Mouse (Mus musculus) myocyte (in vitro differentiated cells): ENCODE results near the gene Clec18a. TPM values are rescaled to one million over a fixed set of nuclear protein-coding genes. Genes with fewer than 3 reads are reported as not detected.
"Not testable (repeated sequence)": the region's sequence is repeated elsewhere in the genome, so short reads cannot be mapped to it uniquely, and the experiment has no call there.

Source experiments
- H3K27me3 ChIP-seq: one replicate; pipeline ENCODE4 v1.6.1; 2011; ENCODE audit not compliant: control insufficient read depth, insufficient read depth, insufficient read length
- H3K36me3 ChIP-seq: one replicate; pipeline ENCODE4 v1.6.1; 2011; ENCODE audit not compliant: control insufficient read depth, insufficient read depth
- H3K4me2 ChIP-seq: one replicate; pipeline ENCODE4 v1.6.1; 2011; ENCODE audit warnings: low read depth, control low read depth
- H3K4me3 ChIP-seq: one replicate; pipeline ENCODE4 v1.5.1; 2011; ENCODE audit warnings: mild to moderate bottlenecking, control low read depth, moderate library complexity
- H3K79me2 ChIP-seq: one replicate; pipeline ENCODE4 v1.6.1; 2011; ENCODE audit not compliant: control insufficient read depth, insufficient read depth
- H3ac ChIP-seq: one replicate; pipeline ENCODE4 v1.6.1; 2011; ENCODE audit not compliant: control insufficient read depth, insufficient read length
- CEBPB ChIP-seq: IDR thresholded peaks from 2 replicates; pipeline ENCODE4 v1.6.1; 2011; ENCODE audit warnings: mild to moderate bottlenecking, moderate library complexity; ENCODE audit not compliant: poor library complexity, insufficient read depth, severe bottlenecking
- E2F4 ChIP-seq: IDR thresholded peaks from one replicate; pipeline ENCODE4 v1.6.1; 2011; ENCODE audit warnings: mild to moderate bottlenecking, control low read depth, moderate library complexity; ENCODE audit not compliant: insufficient read depth
- MAX ChIP-seq: IDR thresholded peaks from one replicate; pipeline ENCODE4 v1.6.1; 2011; ENCODE audit warnings: low read depth, mild to moderate bottlenecking, control low read depth
- MYOD1 ChIP-seq, 3 experiments: IDR thresholded peaks; one replicate each; pipeline ENCODE4 v1.6.1; 2011; ENCODE audit warnings: control low read depth in 2 of 3, low read depth in 2 of 3, mild to moderate bottlenecking in 2 of 3, moderate library complexity in 1 of 3; ENCODE audit not compliant: insufficient read length in 2 of 3, control insufficient read depth in 1 of 3
- MYOG ChIP-seq, 3 experiments: IDR thresholded peaks; one replicate each; pipeline ENCODE4 v1.6.1; 2011; ENCODE audit warnings: control low read depth in 2 of 3, low read depth in 2 of 3, mild to moderate bottlenecking in 2 of 3; ENCODE audit not compliant: insufficient read length in 2 of 3, control insufficient read depth in 1 of 3, insufficient read depth in 1 of 3
- POLR2A ChIP-seq: IDR thresholded peaks from one replicate; pipeline ENCODE4 v1.6.1; 2011; ENCODE audit warnings: low read depth, mild to moderate bottlenecking, control low read depth, moderate library complexity; ENCODE audit not compliant: insufficient read length
- POLR2AphosphoS2 ChIP-seq: IDR thresholded peaks from one replicate; pipeline ENCODE4 v1.6.1; 2011; ENCODE audit warnings: low read depth, control low read depth; ENCODE audit not compliant: insufficient read length
- REST ChIP-seq: IDR thresholded peaks from one replicate; pipeline ENCODE4 v1.6.1; 2011; ENCODE audit warnings: mild to moderate bottlenecking, control low read depth, moderate library complexity; ENCODE audit not compliant: insufficient read depth, insufficient read length
- SRF ChIP-seq: IDR thresholded peaks from one replicate; pipeline ENCODE4 v1.6.1; 2011; ENCODE audit warnings: low read depth; ENCODE audit not compliant: control insufficient read depth, insufficient read length
- TCF12 ChIP-seq: IDR thresholded peaks from one replicate; pipeline ENCODE4 v1.6.1; 2011; ENCODE audit warnings: mild to moderate bottlenecking, control low read depth; ENCODE audit not compliant: poor library complexity, insufficient read depth, severe bottlenecking
- TCF3 ChIP-seq: IDR thresholded peaks from one replicate; pipeline ENCODE4 v1.6.1; 2011; ENCODE audit warnings: low read depth, control low read depth; ENCODE audit not compliant: insufficient read length
- USF1 ChIP-seq: IDR thresholded peaks from one replicate; pipeline ENCODE4 v1.6.1; 2011; ENCODE audit warnings: low read depth, mild to moderate bottlenecking, control low read depth, moderate library complexity
- polyA plus RNA-seq: library from polyadenylated mRNA; unstranded; fragments of >200 nt; fragmentation: generic; extraction: Trizol; gene quantifications from one replicate; pipeline ENCODE4 v1.2.1, GENCODE M21; 2012; ENCODE audit warnings: missing spikeins

Clec18a gene
- polyA plus RNA-seq, 1 experiment = 1.2 TPM

DNA sequence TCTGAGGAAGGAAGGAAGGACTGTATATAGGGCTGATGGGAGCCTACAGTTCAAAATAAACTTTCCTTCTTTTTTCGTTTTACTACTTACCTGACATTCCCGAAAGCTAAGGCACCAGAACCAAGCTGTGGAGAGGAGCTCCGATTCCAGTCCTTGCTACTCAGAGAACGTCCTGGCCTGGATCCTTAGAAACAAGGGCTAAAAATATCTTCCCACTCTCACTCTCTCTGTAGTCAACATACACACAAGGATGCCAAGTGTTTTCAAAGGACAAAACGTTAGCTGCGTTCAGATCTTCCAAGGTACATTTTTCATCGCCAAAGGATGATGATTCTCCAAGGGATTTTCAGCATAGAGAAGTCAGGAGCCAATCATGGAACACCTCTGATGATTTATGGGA, 520 bp downstream of the Clec18a start:
- Histone ChIP-seq H3K4me2 (no peak overlapping the region), H3K79me2 (peaks cover 7% of the 10 kb centered on the region), H3K4me3 (no peak overlapping the region), H3ac (no peak overlapping the region), H3K27me3 (no peaks in the 10 kb centered on the region), H3K36me3 (no peaks in the 10 kb centered on the region)
- TF ChIP-seq E2F4 (no peak), MAX (no peak), POLR2A (no peak), POLR2AphosphoS2 (no peak), SRF (no peak), CEBPB (no peak)

DNA sequence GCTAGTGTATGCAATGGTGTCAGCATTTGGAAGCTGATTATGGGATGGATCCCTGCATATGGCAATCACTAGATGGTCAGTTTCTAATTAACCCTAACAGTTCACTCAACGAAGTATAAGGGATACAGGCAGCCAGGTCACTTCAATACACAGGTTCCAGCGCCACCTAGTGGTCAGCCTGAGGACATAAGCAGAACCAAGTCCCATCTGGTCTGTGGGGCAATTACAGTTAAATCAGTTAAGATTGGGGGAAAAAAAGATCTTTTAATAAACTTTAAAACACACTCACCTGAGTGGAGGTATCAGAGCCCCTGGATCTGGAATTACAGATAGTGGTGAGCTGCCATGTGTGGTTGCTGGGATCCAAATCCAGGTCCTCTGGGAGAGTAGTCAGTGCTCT, 2.1 kb downstream of the Clec18a start:
- no peak overlapping the region for H3K4me2 ChIP-seq
- H3K4me3 ChIP-seq = no peak overlapping the region
- H3K79me2 ChIP-seq = no peaks in the 10 kb centered on the region
- no peaks in the 10 kb centered on the region for H3K27me3 ChIP-seq
- TF ChIP-seq REST (no peak), MYOD1 (IDR thresholded peaks at IDR 0.05; ENCODE audit: control insufficient read depth in 1 of 3, insufficient read length in 2 of 3, low read depth in 2 of 3) (no peak), USF1 (no peak), CEBPB (no peak), E2F4 (no peak), POLR2AphosphoS2 (no peak), TCF12 (no peak), POLR2A (no peak), SRF (no peak), MAX (no peak), MYOG (IDR thresholded peaks at IDR 0.05; ENCODE audit: control insufficient read depth in 1 of 3, insufficient read depth in 1 of 3, insufficient read length in 2 of 3, low read depth in 2 of 3) (no peak), TCF3 (no peak)
- H3ac ChIP-seq = no peak overlapping the region
- H3K36me3 ChIP-seq = no peaks in the 10 kb centered on the region

DNA sequence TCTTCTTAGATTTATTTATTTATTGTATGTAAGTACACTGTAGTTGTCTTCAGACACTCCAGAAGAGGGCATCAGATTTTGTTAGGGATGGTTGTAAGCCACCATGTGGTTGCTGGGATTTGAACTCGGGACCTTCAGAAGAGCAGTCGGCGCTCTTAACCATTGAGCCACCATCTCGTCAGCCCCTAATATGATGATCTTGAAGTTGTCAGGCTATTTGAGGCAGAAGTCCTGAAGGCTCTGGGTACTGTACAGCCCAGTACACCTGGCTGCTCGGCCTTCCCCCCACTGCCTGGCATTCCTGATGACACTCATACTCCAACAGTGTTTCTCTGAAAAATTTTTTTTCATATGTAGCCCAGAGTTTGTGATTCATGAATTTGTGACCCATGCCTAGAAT, 8.3 kb downstream of the Clec18a start:
- not testable (repeated sequence) for H3ac ChIP-seq, H3K79me2 ChIP-seq, H3K27me3 ChIP-seq, H3K4me3 ChIP-seq, H3K36me3 ChIP-seq, H3K4me2 ChIP-seq

DNA sequence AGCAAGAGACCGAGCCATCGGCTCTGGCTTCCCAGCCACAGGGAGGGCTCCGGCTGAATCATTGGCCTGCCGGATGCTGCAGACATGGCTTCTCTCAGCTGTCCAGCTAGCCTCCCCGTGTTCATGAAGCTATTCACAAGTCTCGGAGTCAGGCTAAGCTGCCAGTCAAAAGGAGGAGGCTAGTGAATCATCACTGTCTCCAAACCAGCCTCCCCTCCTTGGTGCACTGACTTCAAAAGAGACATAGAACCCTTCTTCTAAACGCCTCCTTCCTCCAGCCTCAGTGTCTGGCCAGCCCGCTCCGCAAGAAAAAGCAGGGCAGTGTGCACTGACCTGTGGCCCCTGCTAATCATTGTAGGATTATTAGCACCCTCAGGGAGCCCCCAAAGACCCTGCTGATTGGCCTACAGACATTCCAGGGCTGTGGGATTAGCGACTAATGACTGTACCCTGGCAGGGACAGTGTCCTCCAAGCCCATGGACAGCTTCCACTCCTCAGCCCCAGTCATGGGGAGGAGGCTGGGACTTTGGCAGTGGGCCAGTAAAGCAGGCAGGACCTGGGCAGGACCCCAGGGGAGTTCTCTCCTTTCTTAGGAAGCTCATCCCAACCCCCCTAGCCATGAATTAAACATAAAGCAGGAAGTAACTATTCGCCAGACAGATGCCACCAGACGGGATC, 10.5 kb downstream of the Clec18a start:
- no peak overlapping the region for H3K4me2 ChIP-seq
- no peak for TF ChIP-seq MYOG (IDR thresholded peaks at IDR 0.05; ENCODE audit: control insufficient read depth in 1 of 3, insufficient read depth in 1 of 3, insufficient read length in 2 of 3, low read depth in 2 of 3)
- TF ChIP-seq USF1 = no peak
- TF ChIP-seq TCF3 = no peak
- TF ChIP-seq MAX = no peak
- TF ChIP-seq CEBPB = no peak
- TF ChIP-seq MYOD1 (IDR thresholded peaks at IDR 0.05; ENCODE audit: control insufficient read depth in 1 of 3, insufficient read length in 2 of 3, low read depth in 2 of 3) = no peak
- H3K79me2 ChIP-seq = no peaks in the 10 kb centered on the region
- H3ac ChIP-seq = no peak overlapping the region
- no peak overlapping the region for H3K4me3 ChIP-seq
- H3K36me3 ChIP-seq = no peaks in the 10 kb centered on the region
- H3K27me3 ChIP-seq = no peaks in the 10 kb centered on the region

DNA sequence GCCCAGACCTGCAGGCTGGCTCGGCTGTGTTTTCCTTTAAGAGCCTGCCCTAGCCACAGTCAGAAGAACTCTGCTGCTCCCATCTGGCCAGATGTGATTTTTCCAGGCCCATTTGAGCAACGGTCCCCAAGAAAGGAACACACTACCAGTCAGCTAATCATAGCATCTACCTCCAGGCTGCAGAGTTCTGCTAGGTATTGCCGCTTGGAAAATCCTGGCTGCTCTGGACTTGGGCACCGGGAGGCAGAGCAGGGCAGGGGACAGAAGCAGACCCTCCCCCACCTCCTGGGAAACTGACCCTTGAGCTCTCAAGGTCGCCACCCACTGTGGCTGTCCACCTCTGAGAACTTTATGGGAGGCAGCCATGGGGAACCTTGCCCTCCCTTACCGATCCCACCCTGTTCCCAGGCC, 12.4 kb downstream of the Clec18a start:
- H3K4me2 ChIP-seq = no peak overlapping the region
- no peak for TF ChIP-seq TCF12
- TF ChIP-seq E2F4 = no peak
- no peak for TF ChIP-seq USF1
- no peak for TF ChIP-seq POLR2AphosphoS2
- TF ChIP-seq MAX = no peak
- no peak overlapping the region for H3ac ChIP-seq
- no peaks in the 10 kb centered on the region for H3K36me3 ChIP-seq
- H3K4me3 ChIP-seq = no peak overlapping the region
- no peaks in the 10 kb centered on the region for H3K27me3 ChIP-seq
- no peaks in the 10 kb centered on the region for H3K79me2 ChIP-seq

DNA sequence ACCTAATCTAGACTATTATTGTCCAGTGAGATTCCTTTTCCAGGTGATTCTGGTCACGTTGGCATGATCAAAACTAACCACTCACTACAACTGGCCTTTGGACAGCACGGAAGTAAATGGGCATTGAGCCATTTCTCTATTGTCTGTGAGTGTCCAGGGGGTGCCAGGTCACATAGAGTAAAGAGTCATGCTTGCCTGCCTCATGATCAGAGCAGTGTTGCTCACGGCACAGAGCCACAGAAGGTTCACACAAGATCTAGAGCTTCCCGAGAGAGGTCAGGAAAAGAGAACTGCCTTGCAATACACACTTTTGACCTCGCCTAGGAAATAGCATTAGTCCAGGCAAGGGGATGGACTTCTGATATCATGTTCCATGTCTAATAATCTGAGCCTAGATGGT, 12.8 kb downstream of the Clec18a start:
- Histone ChIP-seq H3K79me2 (no peaks in the 10 kb centered on the region), H3K4me2 (no peak overlapping the region), H3ac (no peak overlapping the region), H3K27me3 (no peaks in the 10 kb centered on the region), H3K36me3 (no peaks in the 10 kb centered on the region), H3K4me3 (no peak overlapping the region)
- no peak for TF ChIP-seq TCF12
- TF ChIP-seq SRF = no peak
- TF ChIP-seq POLR2AphosphoS2 = no peak
- no peak for TF ChIP-seq POLR2A
- no peak for TF ChIP-seq MYOG (IDR thresholded peaks at IDR 0.05; ENCODE audit: control insufficient read depth in 1 of 3, insufficient read depth in 1 of 3, insufficient read length in 2 of 3, low read depth in 2 of 3)
- TF ChIP-seq E2F4 = no peak
- TF ChIP-seq MAX = no peak
- TF ChIP-seq USF1 = no peak
- TF ChIP-seq MYOD1 (IDR thresholded peaks at IDR 0.05; ENCODE audit: control insufficient read depth in 1 of 3, insufficient read length in 2 of 3, low read depth in 2 of 3) = no peak
